Mouse (Mus musculus): ENCODE measurements around the gene Slco1a6.
"Not testable (repeated sequence)": the region's sequence is repeated elsewhere in the genome, so short reads cannot be mapped to it uniquely, and the experiment has no call there.

The Slco1a6 gene

DNA sequence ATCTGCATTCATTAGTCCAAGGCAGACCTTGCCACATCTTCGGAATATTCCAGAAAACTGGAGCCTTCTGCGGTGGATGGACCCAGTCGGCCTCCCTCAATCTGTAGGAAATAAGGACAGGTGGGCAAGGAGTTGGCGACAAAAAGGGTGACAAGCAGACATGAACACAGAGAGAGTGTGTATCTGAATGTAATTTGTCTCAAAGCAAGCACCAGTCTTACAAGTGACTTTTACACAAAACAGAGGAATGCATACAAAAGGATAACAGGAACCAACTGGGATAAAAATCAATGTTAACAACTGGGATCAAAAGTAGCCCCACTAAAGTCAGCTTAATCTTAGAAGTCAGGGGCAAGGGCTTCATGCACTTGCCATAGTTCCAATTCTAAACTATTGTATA lies at the start of gene Slco1a6:
TSS of gene Slco1a6 (minus strand) at position 101 of the 400 bp plus-strand sequence.
- no peak for DNase-seq (ENCODE audit: low read depth, low spot score)

GRCm38 (mm10) chr6:142250738-142251307 lies 42.5 kb upstream of the Slco1a6 start:
- DNase-seq (ENCODE audit: low read depth, low spot score), result not testable (repeated sequence)

DNA sequence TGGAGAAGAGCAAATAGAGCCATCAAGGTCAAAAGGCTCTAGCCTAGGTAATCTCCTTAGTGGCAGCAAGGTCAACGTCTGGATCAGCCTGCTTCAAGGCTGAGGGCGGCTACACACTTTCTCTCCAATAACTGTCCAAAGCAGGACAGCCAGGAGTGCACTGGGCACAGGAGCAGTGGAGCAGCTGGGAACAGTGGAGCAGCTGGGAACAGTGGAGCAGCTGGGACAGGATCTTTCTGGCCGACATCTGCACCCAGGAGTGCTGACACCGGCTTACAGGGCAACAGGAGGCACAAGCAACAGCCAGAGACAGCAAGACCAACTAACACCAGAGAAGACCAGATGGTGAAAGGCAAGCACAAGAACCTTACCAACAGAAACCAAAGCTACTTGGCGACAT lies 36.7 kb upstream of the Slco1a6 start:
- DNase-seq (ENCODE audit: low read depth, low spot score), result no peak

DNA sequence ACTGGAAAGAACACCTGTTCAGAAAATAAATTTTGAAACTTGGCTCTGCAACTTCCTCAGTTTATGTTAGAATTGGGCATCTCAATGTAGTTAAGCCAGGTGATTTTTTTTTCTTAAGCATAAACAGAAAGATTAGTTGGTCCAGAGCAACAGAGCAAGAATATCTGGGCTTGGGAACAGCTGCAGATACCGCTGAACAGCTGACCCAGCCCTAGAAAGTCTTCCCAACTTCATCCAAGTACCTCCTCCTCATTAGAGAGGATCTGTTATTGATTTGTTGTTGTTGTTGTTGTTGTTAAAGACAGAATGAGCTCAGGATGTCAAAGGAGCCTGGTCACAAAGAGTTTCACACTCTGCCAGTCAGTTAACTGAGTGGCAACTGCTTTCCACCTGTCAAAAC lies 31.1 kb upstream of the Slco1a6 start:
- DNase-seq (ENCODE audit: low read depth, low spot score), result no peak

DNA sequence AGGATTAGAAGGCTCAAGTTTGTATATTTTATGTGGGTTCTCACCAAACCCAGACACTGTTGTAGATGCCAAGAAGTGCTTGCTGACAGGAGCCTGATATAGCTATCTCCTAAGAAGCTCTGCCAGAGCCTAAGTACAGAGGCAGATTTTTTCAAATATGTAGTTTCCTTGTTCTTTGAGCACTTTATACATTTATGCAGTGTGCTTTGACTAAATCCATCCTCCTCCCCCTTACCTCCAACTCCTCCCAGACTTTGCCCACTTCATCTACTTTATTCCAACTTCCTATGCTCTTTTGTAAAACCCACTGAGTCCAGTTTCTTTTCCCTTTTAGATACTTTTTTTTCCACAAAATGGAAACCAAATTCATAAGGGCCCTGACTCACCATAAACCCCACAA lies 11.8 kb upstream of the Slco1a6 start:
- DNase-seq (ENCODE audit: low read depth, low spot score), result no peak

GRCm38 (mm10) chr6:142211821-142212220 lies 3.5 kb upstream of the Slco1a6 start:
- DNase-seq (ENCODE audit: low read depth, low spot score), result no peak

- DNase-seq (ENCODE audit: low read depth, low spot score), result no peak
Measured at GRCm38 (mm10) chr6:142209749-142210148, 1.4 kb upstream of the Slco1a6 start.

DNA sequence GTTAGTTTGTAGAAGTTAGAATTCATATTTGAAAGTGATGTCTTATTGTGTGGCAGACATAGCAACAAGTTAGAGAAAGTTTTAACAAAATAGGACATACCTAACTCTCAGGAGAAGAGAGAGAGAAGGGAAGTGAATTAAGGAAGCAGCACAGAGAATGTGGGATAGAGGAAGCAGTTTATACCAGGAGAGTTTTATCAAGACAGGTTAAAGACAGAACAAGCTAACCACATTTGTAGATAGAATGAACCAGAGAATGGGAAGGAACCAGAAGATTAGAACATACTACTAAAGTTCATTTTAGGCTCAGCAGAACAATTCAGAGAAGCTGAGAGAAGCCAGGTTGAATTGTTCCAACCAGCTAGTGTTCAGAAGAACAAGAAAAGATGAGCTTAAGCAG lies 7.8 kb downstream of the Slco1a6 start:
- no peak for DNase-seq (ENCODE audit: low read depth, low spot score)

GRCm38 (mm10) chr6:142194245-142194644 lies 14.1 kb downstream of the Slco1a6 start:
- no peak for DNase-seq (ENCODE audit: low read depth, low spot score)

- no peak for DNase-seq (ENCODE audit: low read depth, low spot score)
Measured at GRCm38 (mm10) chr6:142191962-142192361, 16.4 kb downstream of the Slco1a6 start.

- no peak for DNase-seq (ENCODE audit: low read depth, low spot score)
Measured at GRCm38 (mm10) chr6:142187426-142187825, 20.9 kb downstream of the Slco1a6 start.

- no peak for DNase-seq (ENCODE audit: low read depth, low spot score)
Measured at GRCm38 (mm10) chr6:142185868-142186415, 22.4 kb downstream of the Slco1a6 start.

GRCm38 (mm10) chr6:142163406-142163805 lies 44.9 kb downstream of the Slco1a6 start:
- DNase-seq (ENCODE audit: low read depth, low spot score), result no peak

- no peak for DNase-seq (ENCODE audit: low read depth, low spot score)
Measured at GRCm38 (mm10) chr6:142161171-142161570, 47.1 kb downstream of the Slco1a6 start.

GRCm38 (mm10) chr6:142154081-142154480 lies 54.2 kb downstream of the Slco1a6 start:
- DNase-seq (ENCODE audit: low read depth, low spot score), result not testable (repeated sequence)

GRCm38 (mm10) chr6:142148371-142148770 lies 60.0 kb downstream of the Slco1a6 start:
- no peak for DNase-seq (ENCODE audit: low read depth, low spot score)

DNA sequence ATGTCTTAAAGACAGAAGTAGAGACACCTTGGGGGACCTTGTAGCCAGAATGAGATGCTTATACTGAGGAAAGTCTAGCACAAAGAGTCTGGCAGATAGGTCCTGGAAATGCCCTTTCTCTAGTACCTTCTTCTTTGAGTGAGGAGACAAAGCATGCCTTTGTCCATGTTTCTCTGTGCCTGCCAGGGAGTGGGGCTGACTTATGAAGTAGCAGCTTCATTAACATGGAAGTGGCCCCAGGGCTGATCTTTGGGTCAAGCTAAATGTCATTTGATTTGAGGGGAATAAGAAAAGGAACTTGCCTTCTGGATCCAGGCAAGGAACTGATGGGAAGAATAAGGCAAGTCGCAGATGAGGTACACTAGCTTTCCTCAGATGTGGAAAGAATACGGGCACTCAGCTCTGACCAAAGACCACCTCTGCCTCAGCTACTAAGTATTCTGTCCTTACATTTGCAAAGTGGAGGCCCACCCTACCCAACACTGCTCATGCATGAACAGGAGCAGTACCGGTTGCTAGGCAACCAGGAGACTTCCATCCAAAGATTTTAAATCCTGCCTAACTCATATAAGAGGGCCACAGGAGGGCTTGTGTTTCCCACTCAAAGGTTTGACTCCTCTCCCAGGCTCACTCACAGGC lies 96.5 kb downstream of the Slco1a6 start:
- no peak for DNase-seq (ENCODE audit: low read depth, low spot score)

DNA sequence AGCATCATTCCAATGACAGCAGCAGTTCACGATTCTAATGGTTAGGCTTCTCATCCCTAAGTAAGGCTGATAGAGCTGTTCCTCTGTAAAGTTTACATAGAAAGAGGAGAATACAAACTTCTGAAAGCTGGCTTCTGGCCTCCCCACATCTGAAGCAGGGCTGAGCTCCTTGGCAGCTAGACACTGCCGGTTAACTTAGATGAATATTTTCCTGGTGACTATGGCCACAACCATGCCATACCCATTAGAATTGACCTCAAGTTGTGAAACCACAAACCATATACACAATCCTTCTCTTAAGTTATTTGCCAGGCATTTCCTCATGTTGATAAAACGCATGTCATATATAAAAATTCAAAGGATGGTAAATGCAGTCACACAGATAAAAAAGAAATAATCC lies 117.2 kb downstream of the Slco1a6 start:
- DNase-seq (ENCODE audit: low read depth, low spot score), result no peak

DNA sequence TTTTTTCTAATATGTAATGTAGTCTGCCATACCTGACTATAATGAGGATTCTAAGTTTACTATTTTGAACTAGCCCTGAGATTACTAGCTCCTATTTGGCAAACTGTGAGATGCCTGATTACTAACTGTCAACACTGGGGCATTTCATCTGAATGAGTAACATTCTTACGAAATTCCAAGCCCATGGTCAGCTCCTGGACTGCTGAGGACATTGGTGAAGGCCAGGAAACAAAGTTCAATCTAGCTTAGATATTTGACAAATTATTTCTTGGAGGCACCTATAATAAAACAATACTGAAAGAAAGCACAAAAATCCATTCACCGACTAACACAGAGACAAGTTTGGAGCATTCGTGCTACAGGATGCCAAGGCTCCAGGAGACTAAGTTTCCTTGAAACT lies 150.0 kb downstream of the Slco1a6 start:
- DNase-seq (ENCODE audit: low read depth, low spot score), result not testable (repeated sequence)

- no peak for DNase-seq (ENCODE audit: low read depth, low spot score)
Measured at GRCm38 (mm10) chr6:142047689-142048088, 160.6 kb downstream of the Slco1a6 start.

DNA sequence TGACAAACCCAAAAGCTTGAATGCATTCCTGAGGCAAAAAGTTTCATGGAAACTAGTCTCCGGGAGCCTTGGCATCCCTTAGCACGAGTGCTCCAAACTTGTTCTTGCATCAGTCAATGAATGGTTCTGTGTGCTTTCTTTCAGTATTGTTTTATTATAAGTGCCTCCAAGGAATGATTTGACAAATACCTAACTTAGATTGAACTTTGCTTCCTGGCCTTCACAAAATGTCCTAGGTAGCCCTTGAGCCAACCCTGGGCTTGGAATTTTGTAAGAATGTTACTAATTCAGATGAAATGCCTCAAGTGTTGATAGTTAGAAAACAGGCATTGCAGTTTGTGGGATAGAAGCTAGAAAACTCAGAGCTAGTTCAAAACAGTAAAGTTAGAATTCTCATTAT lies 162.6 kb downstream of the Slco1a6 start:
- DNase-seq (ENCODE audit: low read depth, low spot score), result no peak

GRCm38 (mm10) chr6:142041896-142042295 lies 166.4 kb downstream of the Slco1a6 start:
- no peak for DNase-seq (ENCODE audit: low read depth, low spot score)
